Mouse (Mus musculus) C2C12 (cell line): Measurements from ENCODE around the gene Tdrd6.

Experiments
- CEBPB ChIP-seq: IDR thresholded peaks from one replicate; pipeline ENCODE4 v1.6.1; 2011; ENCODE audit warnings: low read depth, mild to moderate bottlenecking, control low read depth, moderate library complexity
- USF1 ChIP-seq: IDR thresholded peaks from one replicate; pipeline ENCODE4 v1.6.1; 2011; ENCODE audit warnings: low read depth, mild to moderate bottlenecking, control low read depth, moderate library complexity

- TF ChIP-seq USF1 = no peak
- TF ChIP-seq CEBPB = no peak
Measured at GRCm38 (mm10) chr17:43651314-43652046, 21.4 kb upstream of the Tdrd6 start.
